Mouse (Mus musculus): Measurements from ENCODE around the gene Gramd1b. TPM values are rescaled to one million over a fixed set of nuclear protein-coding genes. Genes with fewer than 3 reads are reported as not detected.

The Gramd1b gene
- polyA plus RNA-seq, 1 experiment = 5.4 TPM

- no peak overlapping the region for H3K27ac ChIP-seq (replicated peaks; ENCODE audit: low read depth, low read length)
- no peaks in the 10 kb centered on the region for H3K4me1 ChIP-seq (ENCODE audit: control insufficient read depth, insufficient read depth, insufficient read length, low read length)
- no peak overlapping the region for H3K4me3 ChIP-seq (ENCODE audit: insufficient read depth, low read depth, low read length)
These were observed 49.9 kb downstream of the Gramd1b start for GRCm38 (mm10) chr9:40481271-40481670.

DNA sequence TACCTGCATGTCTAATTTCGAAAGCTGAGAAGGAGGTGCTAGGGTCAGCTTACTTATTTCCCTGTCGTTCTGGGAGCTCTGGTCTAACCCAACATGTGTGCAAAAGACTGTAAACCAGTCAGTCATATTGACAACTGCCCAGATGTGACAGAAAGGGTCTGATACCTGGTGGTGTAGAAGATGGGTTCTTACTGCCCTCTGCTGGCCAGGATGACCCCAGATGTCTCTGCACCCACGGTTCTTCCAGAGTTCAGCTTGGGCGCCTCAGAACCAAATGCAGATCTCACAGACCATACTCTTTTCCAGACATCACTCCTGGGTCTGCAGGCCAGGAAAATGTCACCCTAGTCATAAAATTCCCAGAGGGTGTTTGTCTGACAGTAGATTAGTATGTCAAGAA is 51.9 kb downstream of the Gramd1b start:
- Histone ChIP-seq H3K27ac (replicated peaks; ENCODE audit: low read depth, low read length) (no peak overlapping the region), H3K4me1 (ENCODE audit: control insufficient read depth, insufficient read depth, insufficient read length, low read length) (no peaks in the 10 kb centered on the region), H3K4me3 (ENCODE audit: insufficient read depth, low read depth, low read length) (no peak overlapping the region)

DNA sequence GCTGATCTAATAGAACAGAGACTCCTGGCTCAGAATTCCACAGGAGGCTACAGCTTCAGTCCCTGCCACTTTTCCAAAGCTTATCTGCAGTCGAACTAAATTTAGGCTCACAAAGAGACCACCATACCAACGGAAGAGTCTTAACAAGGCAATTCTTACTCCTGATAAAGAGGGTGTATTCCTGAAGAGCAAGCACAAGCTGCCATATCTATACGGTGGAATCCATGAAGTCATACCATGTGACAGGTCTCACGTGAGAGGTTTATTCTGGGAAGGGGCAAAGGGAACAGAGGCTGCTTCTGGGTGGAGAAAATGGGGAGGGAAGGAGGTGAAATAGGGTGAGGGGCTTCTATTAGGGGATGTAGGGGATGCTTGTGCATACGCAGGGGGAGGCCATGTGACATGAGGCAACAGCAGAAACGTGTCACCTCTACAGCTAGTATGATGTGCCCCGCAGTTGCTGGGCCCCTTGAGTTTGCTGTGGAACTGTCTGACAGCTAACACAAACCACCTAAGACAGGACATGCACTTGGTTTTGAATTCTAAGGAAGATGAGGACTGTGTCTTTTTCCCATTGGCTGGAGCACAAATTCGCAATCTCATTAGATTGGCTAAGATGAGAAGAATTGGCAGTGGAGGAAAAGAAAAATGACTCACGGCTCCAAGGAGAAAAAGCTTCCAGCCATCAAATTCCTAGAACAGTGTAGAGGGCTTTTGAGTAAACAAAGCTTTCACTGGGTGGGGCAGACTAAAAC is 52.9 kb downstream of the Gramd1b start:
- H3K27ac ChIP-seq (replicated peaks; ENCODE audit: low read depth, low read length) = no peak overlapping the region
- no peaks in the 10 kb centered on the region for H3K4me1 ChIP-seq (ENCODE audit: control insufficient read depth, insufficient read depth, insufficient read length, low read length)
- H3K4me3 ChIP-seq (ENCODE audit: insufficient read depth, low read depth, low read length) = no peak overlapping the region

- no peak overlapping the region for H3K4me3 ChIP-seq (ENCODE audit: insufficient read depth, low read depth, low read length)
- no peak overlapping the region for H3K27ac ChIP-seq (replicated peaks; ENCODE audit: low read depth, low read length)
- H3K4me1 ChIP-seq (ENCODE audit: control insufficient read depth, insufficient read depth, insufficient read length, low read length) = no peaks in the 10 kb centered on the region
These were observed 53.6 kb downstream of the Gramd1b start for GRCm38 (mm10) chr9:40477611-40478010.

DNA sequence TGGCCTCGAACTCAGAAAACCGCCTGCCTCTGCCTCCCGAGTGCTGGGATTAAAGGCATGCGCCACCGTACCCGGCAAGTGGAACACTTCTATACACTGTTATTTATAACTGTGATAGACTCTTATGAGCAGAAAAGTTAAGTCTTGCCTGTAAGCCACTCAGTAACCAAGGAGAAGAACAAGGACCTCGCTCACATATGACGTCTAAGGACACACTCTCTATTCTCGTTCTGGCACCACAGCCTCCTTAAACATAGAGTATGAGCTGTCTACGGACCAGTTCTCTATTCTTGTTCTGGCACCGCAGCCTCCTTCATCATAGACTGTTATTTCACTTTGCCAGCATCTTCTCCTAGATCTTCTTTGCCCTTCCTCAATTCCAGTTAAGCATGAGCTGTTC is 55.1 kb downstream of the Gramd1b start:
- no peak overlapping the region for H3K27ac ChIP-seq (replicated peaks; ENCODE audit: low read depth, low read length)

GRCm38 (mm10) chr9:40472961-40473510 is 58.1 kb downstream of the Gramd1b start:
- Histone ChIP-seq H3K27ac (replicated peaks; ENCODE audit: low read depth, low read length) (no peak overlapping the region), H3K4me3 (ENCODE audit: insufficient read depth, low read depth, low read length) (no peak overlapping the region), H3K4me1 (ENCODE audit: control insufficient read depth, insufficient read depth, insufficient read length, low read length) (no peaks in the 10 kb centered on the region)

More for the DNA sequence above, 55.1 kb downstream of the Gramd1b start:
- Histone ChIP-seq H3K4me1 (ENCODE audit: control insufficient read depth, insufficient read depth, insufficient read length, low read length) (no peaks in the 10 kb centered on the region), H3K4me3 (ENCODE audit: insufficient read depth, low read depth, low read length) (no peak overlapping the region)

GRCm38 (mm10) chr9:40469403-40470137 is 61.6 kb downstream of the Gramd1b start:
- H3K27ac ChIP-seq (replicated peaks; ENCODE audit: low read depth, low read length) = no peak overlapping the region
- H3K4me3 ChIP-seq (ENCODE audit: insufficient read depth, low read depth, low read length) = no peak overlapping the region

DNA sequence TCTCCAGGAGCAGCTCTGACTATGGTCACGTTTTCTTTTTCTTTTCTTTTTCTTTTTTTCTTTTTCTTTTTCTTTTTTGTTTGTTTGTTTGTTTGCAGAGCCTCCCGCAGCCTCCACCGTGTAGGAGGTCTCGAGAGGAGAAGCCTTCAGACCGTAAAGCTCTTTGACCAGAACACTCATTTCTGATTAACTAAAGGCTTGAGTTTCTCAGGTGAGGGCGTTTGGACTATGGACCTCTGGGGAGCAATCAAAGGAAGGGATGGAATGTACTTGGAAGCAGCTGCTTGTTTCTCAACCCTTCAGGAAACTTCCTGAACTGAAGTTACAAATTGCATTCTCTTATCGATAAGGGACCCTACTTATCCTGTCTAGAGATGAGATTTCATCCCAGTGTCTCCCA is 64.4 kb downstream of the Gramd1b start:
- Histone ChIP-seq H3K27ac (replicated peaks; ENCODE audit: low read depth, low read length) (no peak overlapping the region), H3K4me3 (ENCODE audit: insufficient read depth, low read depth, low read length) (no peak overlapping the region)

More at GRCm38 (mm10) chr9:40469403-40470137, 61.6 kb downstream of the Gramd1b start:
- no peaks in the 10 kb centered on the region for H3K4me1 ChIP-seq (ENCODE audit: control insufficient read depth, insufficient read depth, insufficient read length, low read length)

GRCm38 (mm10) chr9:40465596-40465995 is 65.6 kb downstream of the Gramd1b start:
- H3K4me1 ChIP-seq (ENCODE audit: control insufficient read depth, insufficient read depth, insufficient read length, low read length) = no peaks in the 10 kb centered on the region
- no peak overlapping the region for H3K4me3 ChIP-seq (ENCODE audit: insufficient read depth, low read depth, low read length)
- H3K27ac ChIP-seq (replicated peaks; ENCODE audit: low read depth, low read length) = no peak overlapping the region

More for the DNA sequence above, 64.4 kb downstream of the Gramd1b start:
- H3K4me1 ChIP-seq (ENCODE audit: control insufficient read depth, insufficient read depth, insufficient read length, low read length) = no peaks in the 10 kb centered on the region

- Histone ChIP-seq H3K4me1 (ENCODE audit: control insufficient read depth, insufficient read depth, insufficient read length, low read length) (no peaks in the 10 kb centered on the region), H3K4me3 (ENCODE audit: insufficient read depth, low read depth, low read length) (no peak overlapping the region), H3K27ac (replicated peaks; ENCODE audit: low read depth, low read length) (no peak overlapping the region)
These were observed 68.8 kb downstream of the Gramd1b start for GRCm38 (mm10) chr9:40462401-40462800.

DNA sequence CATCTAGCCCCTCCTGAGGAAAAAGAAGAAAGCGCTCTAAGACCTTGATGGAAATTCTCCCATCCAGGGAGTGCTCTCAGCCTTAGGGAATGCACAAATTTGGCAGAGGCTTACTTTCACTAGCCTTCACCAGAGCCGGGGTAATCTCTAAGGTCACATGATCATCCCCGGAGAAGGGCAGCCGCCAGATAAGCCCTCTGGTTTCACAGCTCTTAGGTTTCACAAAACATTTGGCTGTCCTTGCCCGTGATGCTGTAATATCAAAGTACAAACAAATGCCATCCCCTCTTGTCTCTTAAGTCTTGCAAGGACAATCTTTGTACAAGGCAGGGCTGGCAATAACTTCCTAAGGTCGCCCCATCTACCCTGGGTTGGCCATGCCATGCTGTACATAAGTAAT is 70.4 kb downstream of the Gramd1b start:
- no peak overlapping the region for H3K4me3 ChIP-seq (ENCODE audit: insufficient read depth, low read depth, low read length)
- H3K27ac ChIP-seq (replicated peaks; ENCODE audit: low read depth, low read length) = no peak overlapping the region
- H3K4me1 ChIP-seq (ENCODE audit: control insufficient read depth, insufficient read depth, insufficient read length, low read length) = no peaks in the 10 kb centered on the region; the same call in 1 of the 2 replicates

- Histone ChIP-seq H3K4me1 (ENCODE audit: control insufficient read depth, insufficient read depth, insufficient read length, low read length) (no peaks in the 10 kb centered on the region; the same call in 1 of the 2 replicates), H3K4me3 (ENCODE audit: insufficient read depth, low read depth, low read length) (no peak overlapping the region), H3K27ac (replicated peaks; ENCODE audit: low read depth, low read length) (no peak overlapping the region)
These were observed 71.6 kb downstream of the Gramd1b start for GRCm38 (mm10) chr9:40459304-40460280.

GRCm38 (mm10) chr9:40458559-40459303 is 72.5 kb downstream of the Gramd1b start:
- H3K4me1 ChIP-seq (ENCODE audit: control insufficient read depth, insufficient read depth, insufficient read length, low read length) = no peaks in the 10 kb centered on the region; the same call in 1 of the 2 replicates
- H3K4me3 ChIP-seq (ENCODE audit: insufficient read depth, low read depth, low read length) = no peak overlapping the region
- H3K27ac ChIP-seq (replicated peaks; ENCODE audit: low read depth, low read length) = no peak overlapping the region

DNA sequence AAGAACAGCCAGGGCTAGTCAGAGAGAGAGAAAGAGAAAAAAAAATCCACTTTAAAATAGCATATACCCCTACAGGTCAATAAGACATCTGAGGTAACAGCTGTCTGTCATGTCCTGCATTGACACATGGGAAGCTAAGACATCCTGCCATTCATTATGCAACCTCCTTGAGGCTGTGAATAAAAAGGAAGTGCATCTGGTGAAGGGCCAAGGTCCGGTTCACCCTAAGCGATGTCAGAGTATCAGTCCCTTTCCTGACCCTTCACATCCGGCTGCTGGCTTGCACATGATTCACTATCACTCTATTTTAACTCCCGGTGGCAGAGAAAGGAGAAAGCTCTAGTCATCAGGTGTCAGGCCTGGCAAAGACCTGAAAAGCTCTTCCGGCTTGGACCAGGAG is 73.7 kb downstream of the Gramd1b start:
- H3K4me1 ChIP-seq (ENCODE audit: control insufficient read depth, insufficient read depth, insufficient read length, low read length) = no peaks in the 10 kb centered on the region; the same call in 1 of the 2 replicates
- H3K27ac ChIP-seq (replicated peaks; ENCODE audit: low read depth, low read length) = no peak overlapping the region

More for the DNA sequence above, 73.7 kb downstream of the Gramd1b start:
- H3K4me3 ChIP-seq (ENCODE audit: insufficient read depth, low read depth, low read length) = no peak overlapping the region

Data from brown adipose tissue, adult 24 weeks (tissue).